Mouse (Mus musculus): ENCODE results near the gene Blvrb. TPM values are rescaled to one million over a fixed set of nuclear protein-coding genes. Genes with fewer than 3 reads are reported as not detected.

The Blvrb gene
- polyA plus RNA-seq, 1 experiment from 2014 or later = 853 TPM

- H3K36me3 ChIP-seq (ENCODE audit: control insufficient read depth, insufficient read depth) = no peaks in the 10 kb centered on the region
- no peak for ATAC-seq (ENCODE audit: low read depth)
- no peak overlapping the region for H3K27ac ChIP-seq (ENCODE audit: low read length)
- H3K4me1 ChIP-seq (ENCODE audit: control insufficient read depth, low read depth, low read length) = no peaks in the 10 kb centered on the region
- H3K9ac ChIP-seq (ENCODE audit: low read depth, low read length) = no peak overlapping the region
- H3K4me3 ChIP-seq (ENCODE audit: low read depth, low read length) = no peak overlapping the region
- WGBS (ENCODE audit: insufficient replicate concordance) = 56% methylated on average over 3 of the region's 3 CpGs
- H3K27me3 ChIP-seq (ENCODE audit: control insufficient read depth, insufficient read depth, low read depth, low read length) = no peaks in the 10 kb centered on the region
- H3K9me3 ChIP-seq (replicated peaks; ENCODE audit: control insufficient read depth, low read length) = no peaks in the 10 kb centered on the region
- H3K4me2 ChIP-seq (ENCODE audit: low read depth, low read length) = no peak overlapping the region
These were observed 28.7 kb upstream of the Blvrb start for GRCm38 (mm10) chr7:27419101-27419500.

DNA sequence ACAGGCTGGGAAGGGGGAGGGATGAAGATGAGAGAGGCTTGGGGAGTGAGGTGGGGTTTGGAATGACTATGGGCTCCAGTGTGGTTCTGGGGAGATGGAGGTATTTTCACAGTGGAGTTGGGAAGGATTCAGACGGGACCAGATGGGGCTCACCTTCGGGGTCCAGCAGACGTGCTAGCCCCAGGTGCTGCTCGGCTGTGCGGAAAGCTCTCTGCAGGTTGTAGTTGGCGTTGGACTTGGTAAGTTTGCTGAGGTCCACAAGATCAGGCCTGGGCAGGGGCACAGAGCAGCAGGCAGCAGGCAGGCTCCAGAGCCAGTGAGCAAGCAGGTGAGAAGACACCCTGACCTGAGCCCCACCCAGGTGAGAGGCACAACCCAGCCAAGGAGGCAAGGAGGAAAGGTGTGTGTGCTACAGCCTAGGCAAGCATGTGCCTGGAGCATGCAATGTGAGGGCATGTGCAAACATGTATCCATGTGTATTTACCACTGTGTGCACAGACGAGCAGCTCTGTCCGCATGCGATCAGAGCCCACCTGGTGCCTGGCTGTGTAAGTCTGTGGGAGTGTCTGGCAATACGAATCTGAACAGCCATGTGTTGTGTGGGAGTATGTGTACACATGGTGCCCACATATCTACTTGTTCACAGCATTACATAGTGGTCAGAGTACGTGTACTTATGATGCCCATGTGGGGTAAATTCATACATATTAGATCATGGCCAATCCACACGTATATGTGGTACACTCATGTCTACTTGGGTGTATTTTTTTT is 24.0 kb upstream of the Blvrb start:
- H3K4me2 ChIP-seq (ENCODE audit: low read depth, low read length) = no peak overlapping the region
- H3K27ac ChIP-seq (ENCODE audit: low read length) = no peak overlapping the region
- no peaks in the 10 kb centered on the region for H3K4me1 ChIP-seq (ENCODE audit: control insufficient read depth, low read depth, low read length)
- no peak overlapping the region for H3K9ac ChIP-seq (ENCODE audit: low read depth, low read length)
- H3K9me3 ChIP-seq (replicated peaks; ENCODE audit: control insufficient read depth, low read length) = no peaks in the 10 kb centered on the region
- no peak for ATAC-seq (ENCODE audit: low read depth)
- no peaks in the 10 kb centered on the region for H3K36me3 ChIP-seq (ENCODE audit: control insufficient read depth, insufficient read depth)
- H3K4me3 ChIP-seq (ENCODE audit: low read depth, low read length) = no peak overlapping the region
- no peaks in the 10 kb centered on the region for H3K27me3 ChIP-seq (ENCODE audit: control insufficient read depth, insufficient read depth, low read depth, low read length)
- 66% methylated on average over 12 of the region's 12 CpGs for WGBS (ENCODE audit: insufficient replicate concordance)

- WGBS (ENCODE audit: insufficient replicate concordance) = 73% methylated on average over 1 of the region's 1 CpGs
- Histone ChIP-seq H3K9me3 (replicated peaks; ENCODE audit: control insufficient read depth, low read length) (no peaks in the 10 kb centered on the region; the same call in 1 of the 2 replicates), H3K36me3 (ENCODE audit: control insufficient read depth, insufficient read depth) (no peaks in the 10 kb centered on the region), H3K4me1 (ENCODE audit: control insufficient read depth, low read depth, low read length) (no peaks in the 10 kb centered on the region), H3K4me2 (ENCODE audit: low read depth, low read length) (no peak overlapping the region), H3K27ac (ENCODE audit: low read length) (no peak overlapping the region), H3K27me3 (ENCODE audit: control insufficient read depth, insufficient read depth, low read depth, low read length) (peaks cover 3% of the 10 kb centered on the region; the same call in 1 of the 2 replicates), H3K4me3 (ENCODE audit: low read depth, low read length) (no peak overlapping the region), H3K9ac (ENCODE audit: low read depth, low read length) (no peak overlapping the region)
- no peak for ATAC-seq (ENCODE audit: low read depth)
These were observed 20.4 kb upstream of the Blvrb start for GRCm38 (mm10) chr7:27427387-27427786.

- Histone ChIP-seq H3K4me2 (ENCODE audit: low read depth, low read length) (no peak overlapping the region), H3K36me3 (ENCODE audit: control insufficient read depth, insufficient read depth) (no peaks in the 10 kb centered on the region), H3K27me3 (ENCODE audit: control insufficient read depth, insufficient read depth, low read depth, low read length) (peaks cover 7% of the 10 kb centered on the region), H3K9ac (ENCODE audit: low read depth, low read length) (no peak overlapping the region), H3K9me3 (replicated peaks; ENCODE audit: control insufficient read depth, low read length) (no peaks in the 10 kb centered on the region; the same call in 1 of the 2 replicates), H3K4me1 (ENCODE audit: control insufficient read depth, low read depth, low read length) (no peaks in the 10 kb centered on the region), H3K4me3 (ENCODE audit: low read depth, low read length) (no peak overlapping the region), H3K27ac (ENCODE audit: low read length) (no peak overlapping the region)
- no peak for ATAC-seq (ENCODE audit: low read depth)
- WGBS (ENCODE audit: insufficient replicate concordance) = 68% methylated on average over 11 of the region's 11 CpGs
These were observed 19.8 kb upstream of the Blvrb start for GRCm38 (mm10) chr7:27428002-27428401.

GRCm38 (mm10) chr7:27429135-27429534 is 18.6 kb upstream of the Blvrb start:
- no peak overlapping the region for H3K9ac ChIP-seq (ENCODE audit: low read depth, low read length)
- no peak overlapping the region for H3K4me3 ChIP-seq (ENCODE audit: low read depth, low read length)
- H3K4me2 ChIP-seq (ENCODE audit: low read depth, low read length) = no peak overlapping the region
- H3K4me1 ChIP-seq (ENCODE audit: control insufficient read depth, low read depth, low read length) = peaks cover 4% of the 10 kb centered on the region; the same call in 1 of the 2 replicates
- no peaks in the 10 kb centered on the region for H3K36me3 ChIP-seq (ENCODE audit: control insufficient read depth, insufficient read depth)
- peaks cover 19% of the 10 kb centered on the region for H3K27me3 ChIP-seq (ENCODE audit: control insufficient read depth, insufficient read depth, low read depth, low read length)
- no peak overlapping the region for H3K27ac ChIP-seq (ENCODE audit: low read length)
- WGBS (ENCODE audit: insufficient replicate concordance) = 48% methylated on average over 2 of the region's 2 CpGs
- ATAC-seq (ENCODE audit: low read depth) = no peak
- no peaks in the 10 kb centered on the region; the same call in 1 of the 2 replicates for H3K9me3 ChIP-seq (replicated peaks; ENCODE audit: control insufficient read depth, low read length)

DNA sequence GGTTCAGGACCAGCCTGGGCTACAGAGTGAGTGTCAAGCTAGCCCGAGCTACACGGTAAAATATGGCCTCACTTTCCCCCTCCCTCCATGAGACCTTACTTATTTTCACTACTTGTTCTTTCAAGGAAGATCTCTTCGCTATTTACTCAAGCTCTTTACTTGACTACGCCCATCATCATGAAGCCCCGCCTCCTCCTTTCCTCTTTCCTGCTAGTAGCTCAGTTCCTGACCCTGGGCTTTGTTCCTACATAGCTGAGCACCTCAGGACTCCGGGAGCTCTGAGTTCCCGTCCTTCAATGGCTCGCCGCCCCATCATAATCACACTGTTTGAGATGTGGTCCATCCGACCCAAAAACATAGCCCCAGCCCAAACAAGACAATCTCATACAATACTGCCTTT is 14.4 kb upstream of the Blvrb start:
- H3K4me2 ChIP-seq (ENCODE audit: low read depth, low read length) = no peak overlapping the region

GRCm38 (mm10) chr7:27433794-27434193 is 14.0 kb upstream of the Blvrb start:
- WGBS (ENCODE audit: insufficient replicate concordance) = 4% methylated on average over 10 of the region's 10 CpGs
- Histone ChIP-seq H3K36me3 (ENCODE audit: control insufficient read depth, insufficient read depth) (no peaks in the 10 kb centered on the region), H3K9me3 (replicated peaks; ENCODE audit: control insufficient read depth, low read length) (no peaks in the 10 kb centered on the region; the same call in 1 of the 2 replicates), H3K4me2 (ENCODE audit: low read depth, low read length) (no peak overlapping the region), H3K9ac (ENCODE audit: low read depth, low read length) (no peak overlapping the region), H3K4me3 (ENCODE audit: low read depth, low read length) (no peak overlapping the region), H3K4me1 (ENCODE audit: control insufficient read depth, low read depth, low read length) (peaks cover 4% of the 10 kb centered on the region; the same call in 1 of the 2 replicates), H3K27ac (ENCODE audit: low read length) (no peak overlapping the region), H3K27me3 (ENCODE audit: control insufficient read depth, insufficient read depth, low read depth, low read length) (peaks cover 35% of the 10 kb centered on the region)
- peak; percentile 45; the same call in 1 of the 2 replicates for ATAC-seq (ENCODE audit: low read depth)

More for the DNA sequence above, 14.4 kb upstream of the Blvrb start:
- Histone ChIP-seq H3K4me3 (ENCODE audit: low read depth, low read length) (no peak overlapping the region), H3K27me3 (ENCODE audit: control insufficient read depth, insufficient read depth, low read depth, low read length) (peaks cover 35% of the 10 kb centered on the region), H3K36me3 (ENCODE audit: control insufficient read depth, insufficient read depth) (no peaks in the 10 kb centered on the region), H3K4me1 (ENCODE audit: control insufficient read depth, low read depth, low read length) (peaks cover 4% of the 10 kb centered on the region; the same call in 1 of the 2 replicates), H3K27ac (ENCODE audit: low read length) (no peak overlapping the region), H3K9me3 (replicated peaks; ENCODE audit: control insufficient read depth, low read length) (no peaks in the 10 kb centered on the region; the same call in 1 of the 2 replicates), H3K9ac (ENCODE audit: low read depth, low read length) (no peak overlapping the region)
- ATAC-seq (ENCODE audit: low read depth) = no peak
- WGBS (ENCODE audit: insufficient replicate concordance) = 21% methylated on average over 10 of the region's 10 CpGs

GRCm38 (mm10) chr7:27437544-27437943 is 10.2 kb upstream of the Blvrb start:
- Histone ChIP-seq H3K4me2 (ENCODE audit: low read depth, low read length) (no peak overlapping the region), H3K9ac (ENCODE audit: low read depth, low read length) (no peak overlapping the region), H3K4me1 (ENCODE audit: control insufficient read depth, low read depth, low read length) (peaks cover 4% of the 10 kb centered on the region; the same call in 1 of the 2 replicates), H3K36me3 (ENCODE audit: control insufficient read depth, insufficient read depth) (no peaks in the 10 kb centered on the region), H3K9me3 (replicated peaks; ENCODE audit: control insufficient read depth, low read length) (no peaks in the 10 kb centered on the region), H3K27ac (ENCODE audit: low read length) (no peak overlapping the region), H3K4me3 (ENCODE audit: low read depth, low read length) (no peak overlapping the region), H3K27me3 (ENCODE audit: control insufficient read depth, insufficient read depth, low read depth, low read length) (peaks cover 32% of the 10 kb centered on the region)
- ATAC-seq (ENCODE audit: low read depth) = peak; percentile 72
- WGBS (ENCODE audit: insufficient replicate concordance) = 35% methylated on average over 5 of the region's 5 CpGs

- Histone ChIP-seq H3K4me1 (ENCODE audit: control insufficient read depth, low read depth, low read length) (no peaks in the 10 kb centered on the region), H3K4me3 (ENCODE audit: low read depth, low read length) (no peak overlapping the region), H3K4me2 (ENCODE audit: low read depth, low read length) (no peak overlapping the region), H3K9ac (ENCODE audit: low read depth, low read length) (no peak overlapping the region), H3K36me3 (ENCODE audit: control insufficient read depth, insufficient read depth) (no peaks in the 10 kb centered on the region), H3K27ac (ENCODE audit: low read length) (no peak overlapping the region), H3K9me3 (replicated peaks; ENCODE audit: control insufficient read depth, low read length) (no peaks in the 10 kb centered on the region), H3K27me3 (ENCODE audit: control insufficient read depth, insufficient read depth, low read depth, low read length) (peaks cover 26% of the 10 kb centered on the region)
- 65% methylated on average over 4 of the region's 4 CpGs for WGBS (ENCODE audit: insufficient replicate concordance)
- ATAC-seq (ENCODE audit: low read depth) = no peak
These were observed 7.8 kb upstream of the Blvrb start for GRCm38 (mm10) chr7:27440014-27440413.
